Mouse (Mus musculus): ENCODE measurements around the gene Tbx1.

GRCm38 (mm10) chr16:18581623-18582205 lies 8.8 kb downstream of the Tbx1 start:
- TF ChIP-seq POLR2A (IDR thresholded peaks at IDR 0.05; ENCODE audit: insufficient read length, low read depth) (no peak), E2F4 (IDR thresholded peaks at IDR 0.05; ENCODE audit: insufficient read depth) (no peak), TCF12 (IDR thresholded peaks at IDR 0.05; ENCODE audit: insufficient read depth, poor library complexity, severe bottlenecking) (no peak), USF1 (IDR thresholded peaks at IDR 0.05; ENCODE audit: low read depth) (no peak), MYOD1 (IDR thresholded peaks at IDR 0.05; ENCODE audit: control insufficient read depth in 1 of 3, insufficient read length in 2 of 3, low read depth in 2 of 3) (no peak), CEBPB (IDR thresholded peaks at IDR 0.05; ENCODE audit: insufficient read depth, poor library complexity, severe bottlenecking) (no peak), MYOG (IDR thresholded peaks at IDR 0.05; ENCODE audit: control insufficient read depth in 1 of 3, insufficient read depth in 1 of 3, insufficient read length in 2 of 3, low read depth in 2 of 3) (no peak), MAX (IDR thresholded peaks at IDR 0.05; ENCODE audit: low read depth) (no peak)
